Comparison of ENCODE assay signal across 8 mouse cellular contexts in genomic region chr16:90458899-90459610, GRCm38 (mm10).
DNase-seq lines count a peak whose midpoint lies in the region; ATAC-seq lines count a peak whose summit lies in the region.

No protein-coding gene starts in this region.

- peaks cover 51% of the 10 kb centered on the region for H3K36me3 ChIP-seq in embryonic facial prominence, embryonic 13.5 days
- H3K36me3 ChIP-seq in lung, embryonic 15.5 days = peaks cover 28% of the 10 kb centered on the region

- WGBS in embryonic facial prominence, embryonic 13.5 days = 20% methylated on average over 11 of the region's 11 CpGs
- 24% methylated on average over 11 of the region's 11 CpGs for WGBS in lung, embryonic 15.5 days

- peak overlapping the region; percentile 67 for H3K27ac ChIP-seq in embryonic facial prominence, embryonic 13.5 days
- peak overlapping the region; percentile 76 for H3K27ac ChIP-seq in lung, embryonic 15.5 days

- no peak overlapping the region for H3K9ac ChIP-seq in embryonic facial prominence, embryonic 13.5 days
- H3K9ac ChIP-seq in lung, embryonic 15.5 days = no peak overlapping the region

- H3K4me3 ChIP-seq in embryonic facial prominence, embryonic 13.5 days = no peak overlapping the region
- H3K4me3 ChIP-seq in lung, embryonic 15.5 days = no peak overlapping the region

- intact Hi-C loops in heart, postnatal 14 days (cut with DNase I) = no loop called here

- no peaks in the 10 kb centered on the region for H3K9me3 ChIP-seq in embryonic facial prominence, embryonic 13.5 days
- no peaks in the 10 kb centered on the region for H3K9me3 ChIP-seq in lung, embryonic 15.5 days

- H3K27me3 ChIP-seq in embryonic facial prominence, embryonic 13.5 days = no peaks in the 10 kb centered on the region
- H3K27me3 ChIP-seq in lung, embryonic 15.5 days = no peaks in the 10 kb centered on the region

- ATAC-seq in embryonic facial prominence, embryonic 13.5 days (ENCODE audit: insufficient number of reproducible peaks, insufficient read depth, low FRiP score, low TSS enrichment, low read depth) = no peak; the same call in 1 of the 2 replicates
- peak; percentile 48; the same call in 1 of the 2 replicates for ATAC-seq in lung, embryonic 15.5 days (ENCODE audit: borderline replicate concordance, extremely low read depth, low FRiP score, low TSS enrichment)

- DNase-seq in NIH3T3 (ENCODE audit: low read depth) = peak; percentile 5
- DNase-seq in heart, postnatal 14 days = peak; percentile 12 to 25
- no peak for DNase-seq in frontal cortex, postnatal 10 days (ENCODE audit: low spot score in 2 of 2)
- DNase-seq in left cerebral cortex, adult 9 months (ENCODE audit: low spot score in 2 of 2) = no peak
- no peak for DNase-seq in layer of hippocampus, postnatal 36 days
- no peak for DNase-seq in urinary bladder, postnatal 14 days (ENCODE audit: low spot score)

- H3K4me2 ChIP-seq in embryonic facial prominence, embryonic 13.5 days = no peak overlapping the region
- no peak overlapping the region for H3K4me2 ChIP-seq in lung, embryonic 15.5 days

- peaks cover 70% of the 10 kb centered on the region for H3K4me1 ChIP-seq in embryonic facial prominence, embryonic 13.5 days
- peaks cover 44% of the 10 kb centered on the region for H3K4me1 ChIP-seq in lung, embryonic 15.5 days

Comparison
In these comparisons a context has a peak if more than half of its experiments do, and no peak if none do; other contexts are left out.
1. DNase-seq: peak in NIH3T3 (single experiment) and heart, postnatal 14 days (2 of 2); none in frontal cortex, postnatal 10 days (0 of 2), left cerebral cortex, adult 9 months (0 of 2), layer of hippocampus, postnatal 36 days (0 of 2) and urinary bladder, postnatal 14 days (single experiment).